14 mouse cellular contexts compared by ENCODE assay signal in genomic region chr14:8632211-8632610, GRCm38 (mm10). TPM values are rescaled to one million over a fixed set of nuclear protein-coding genes. Genes with fewer than 3 reads are reported as not detected.
"Had no signal": no experiment of that assay in that cellular context is flagged by ENCODE, and none has a peak within 500 bp of the region (broad histone marks: within the 10 kb centered on the region; RNA-seq: fewer than 3 reads in every experiment).

No protein-coding gene starts in this region.

- DNase-seq: kidney, adult 11 months; kidney, postnatal 10 days; kidney, postnatal 4 days; left cerebral cortex, postnatal 4 days; lung, embryonic 14.5 days; lung, postnatal 14 days; right cerebral cortex, adult 18-20 months had no signal

- H3K4me3 ChIP-seq: limb, embryonic 13.5 days; liver, embryonic 15.5 days; megakaryocyte, embryonic 14.5 days; midbrain, embryonic 12.5 days; neural tube, embryonic 15.5 days had no signal

- H3K27ac ChIP-seq: limb, embryonic 13.5 days; liver, embryonic 15.5 days; macrophage; midbrain, embryonic 12.5 days; neural tube, embryonic 15.5 days; stomach, postnatal 0 days had no signal

- H3K4me1 ChIP-seq: limb, embryonic 13.5 days; liver, embryonic 15.5 days; megakaryocyte, embryonic 14.5 days; midbrain, embryonic 12.5 days; neural tube, embryonic 15.5 days had no signal

- H3K27me3 ChIP-seq: limb, embryonic 13.5 days; liver, embryonic 15.5 days; megakaryocyte, embryonic 14.5 days; midbrain, embryonic 12.5 days; neural tube, embryonic 15.5 days had no signal

RNA-seq across cellular contexts. Expression of gene 4930452B06Rik, which starts 33.8 kb away (rescaled TPM):
- polyA plus RNA-seq: macrophage had no signal
